Mouse (Mus musculus): ENCODE results near the gene Nsrp1.
"Not testable (repeated sequence)": the region's sequence is repeated elsewhere in the genome, so short reads cannot be mapped to it uniquely, and the experiment has no call there.

- TF ChIP-seq CTCF (IDR thresholded peaks at IDR 0.05; ENCODE audit: extremely low read depth, insufficient read length, insufficient replicate concordance, low read depth, low read length); POLR2A (IDR thresholded peaks at IDR 0.05; ENCODE audit: low read depth, low read length): not testable (repeated sequence)
Measured at GRCm38 (mm10) chr11:77077331-77077730, 904 bp downstream of the Nsrp1 start.

Data from small intestine, adult 2 months (tissue).